Mouse (Mus musculus) kidney, postnatal 0 days (tissue): ENCODE results near the gene Plekhn1. TPM values are rescaled to one million over a fixed set of nuclear protein-coding genes. Genes with fewer than 3 reads are reported as not detected.

ENCODE experiments used
- ATAC-seq: fragments of 200-750 bp; cut with Nextera tagmentation; replicated peaks from 2 replicates; pipeline ENCODE4 v1.8.0; 2017; ENCODE audit warnings: low read depth, moderate number of reproducible peaks, moderate TSS enrichment, moderate library complexity; ENCODE audit not compliant: low FRiP score
- DNase-seq: peaks from one replicate; pipeline ENCODE4 v3.0.0-alpha.2; 2016; ENCODE audit warnings: low spot score
- H3K27ac ChIP-seq: fragments of 300-500 bp; sonication (generic); 2 replicates; pipeline ENCODE4 v1.5.1; 2014; ENCODE audit warnings: mild to moderate bottlenecking
- H3K27me3 ChIP-seq: fragments of 300-500 bp; sonication (generic); 2 replicates; pipeline ENCODE4 v1.6.1; 2014; ENCODE audit warnings: low read length, mixed read lengths; ENCODE audit not compliant: insufficient read depth
- H3K36me3 ChIP-seq: fragments of 300-500 bp; sonication (generic); 2 replicates; pipeline ENCODE4 v1.6.1; 2014; ENCODE audit warnings: low read length, mixed read lengths; ENCODE audit not compliant: insufficient read depth
- H3K4me1 ChIP-seq: fragments of 300-500 bp; sonication (generic); replicated peaks from 2 replicates; pipeline ENCODE4 v1.6.1; 2014; ENCODE audit warnings: antibody characterized with exemption, low read length, mixed read lengths; ENCODE audit not compliant: insufficient read depth
- H3K4me2 ChIP-seq: fragments of 300-500 bp; sonication (generic); 2 replicates; pipeline ENCODE4 v1.6.1; 2014; ENCODE audit warnings: mild to moderate bottlenecking, low read length, moderate library complexity, mixed read lengths
- H3K4me3 ChIP-seq: fragments of 300-500 bp; sonication (generic); replicated peaks from 2 replicates; pipeline ENCODE4 v1.5.1; 2014; ENCODE audit warnings: low read depth, low read length
- H3K9ac ChIP-seq: fragments of 300-500 bp; sonication (generic); 2 replicates; pipeline ENCODE4 v1.6.1; 2014; ENCODE audit warnings: low read depth, low read length
- H3K9me3 ChIP-seq: fragments of 300-500 bp; sonication (generic); replicated peaks from 2 replicates; pipeline ENCODE4 v1.6.1; 2016; ENCODE audit warnings: low read length, inconsistent platforms, mixed read lengths
- CTCF ChIP-seq: IDR thresholded peaks from 2 replicates; pipeline ENCODE4 v1.5.1; 2016; ENCODE audit warnings: antibody characterized with exemption, low read depth, mild to moderate bottlenecking, moderate library complexity
- WGBS: fragments of 180-500 bp; shearing (Covaris S2); extraction: QIAGEN DNeasy Blood & Tissue Kit; methylation state at CpG from one replicate; pipeline ENCODE4 v1.1.7; 2014; 5-methylcytosine and 5-hydroxymethylcytosine counted together
- polyA plus RNA-seq: library from polyadenylated mRNA; unstranded; fragments of >200 nt; fragmentation: Nextera tagmentation; extraction: Ambion mirVana; gene quantifications from 2 replicates; pipeline ENCODE4 v1.2.1, GENCODE M21; 2015

Gene Plekhn1
- polyA plus RNA-seq, 1 experiment from 2014 or later: 12.7 TPM

- no peak for TF ChIP-seq CTCF
- 0 out of 2 replicates have a peak, but pooled peaks cover 10% of the 10 kb centered on the region for H3K36me3 ChIP-seq
- H3K27me3 ChIP-seq: no peaks in the 10 kb centered on the region
- no peaks in the 10 kb centered on the region for H3K9me3 ChIP-seq
- peak overlapping the region; percentile 96 for H3K4me2 ChIP-seq
- peak overlapping the region; percentile 96 for H3K4me3 ChIP-seq
- peaks cover 40% of the 10 kb centered on the region for H3K4me1 ChIP-seq
- ATAC-seq: no peak
- peak overlapping the region; percentile 86 for H3K27ac ChIP-seq
- peak overlapping the region; percentile 90 for H3K9ac ChIP-seq
- 5% methylated on average over 35 of the region's 35 CpGs for WGBS
- peak; percentile 74 for DNase-seq
These were observed 38.5 kb downstream of the Plekhn1 start for GRCm38 (mm10) chr4:156195927-156196870.

- TF ChIP-seq CTCF: no peak
- Histone ChIP-seq H3K4me1 (peaks cover 56% of the 10 kb centered on the region), H3K27ac (peak overlapping the region; percentile 93; the same call in 1 of the 2 replicates), H3K27me3 (no peaks in the 10 kb centered on the region), H3K4me3 (no peak overlapping the region), H3K4me2 (0 out of 2 replicates have a peak overlapping the region, but pooled peaks have one; percentile 6), H3K9ac (no peak overlapping the region), H3K36me3 (peaks cover 16% of the 10 kb centered on the region; the same call in 1 of the 2 replicates), H3K9me3 (no peaks in the 10 kb centered on the region)
- DNase-seq (no peak), ATAC-seq (no peak)
- WGBS: 45% methylated on average over 6 of the region's 6 CpGs
These were observed 40.3 kb downstream of the Plekhn1 start for GRCm38 (mm10) chr4:156194346-156194745.

GRCm38 (mm10) chr4:156193906-156194305, 40.8 kb downstream of the Plekhn1 start:
- TF ChIP-seq CTCF: no peak
- no peak overlapping the region for H3K4me3 ChIP-seq
- peak overlapping the region; percentile 39 for H3K4me2 ChIP-seq
- no peaks in the 10 kb centered on the region for H3K9me3 ChIP-seq
- peaks cover 61% of the 10 kb centered on the region for H3K4me1 ChIP-seq
- DNase-seq (no peak), ATAC-seq (no peak)
- H3K36me3 ChIP-seq: peaks cover 16% of the 10 kb centered on the region; the same call in 1 of the 2 replicates
- WGBS: 65% methylated on average over 5 of the region's 5 CpGs
- peak overlapping the region; percentile 93 for H3K27ac ChIP-seq
- 0 out of 2 replicates have a peak overlapping the region, but pooled peaks have one; percentile 18 for H3K9ac ChIP-seq
- H3K27me3 ChIP-seq: no peaks in the 10 kb centered on the region

- Histone ChIP-seq H3K4me2 (peak overlapping the region; percentile 39), H3K36me3 (peaks cover 16% of the 10 kb centered on the region; the same call in 1 of the 2 replicates), H3K9ac (0 out of 2 replicates have a peak overlapping the region, but pooled peaks have one; percentile 27), H3K4me3 (no peak overlapping the region), H3K27ac (peak overlapping the region; percentile 93), H3K27me3 (no peaks in the 10 kb centered on the region), H3K4me1 (peaks cover 65% of the 10 kb centered on the region), H3K9me3 (no peaks in the 10 kb centered on the region)
- WGBS: 8% methylated on average over 2 of the region's 2 CpGs
- DNase-seq (no peak), ATAC-seq (no peak)
- no peak for TF ChIP-seq CTCF
These were observed 41.5 kb downstream of the Plekhn1 start for GRCm38 (mm10) chr4:156193200-156193590.

GRCm38 (mm10) chr4:156192421-156193199, 42.0 kb downstream of the Plekhn1 start:
- H3K4me1 ChIP-seq: peaks cover 65% of the 10 kb centered on the region
- no peaks in the 10 kb centered on the region for H3K9me3 ChIP-seq
- peaks cover 16% of the 10 kb centered on the region; the same call in 1 of the 2 replicates for H3K36me3 ChIP-seq
- H3K27ac ChIP-seq: peak overlapping the region; percentile 93
- ATAC-seq (peak; percentile 49), DNase-seq (peak; percentile 72)
- peak overlapping the region; percentile 39 for H3K4me2 ChIP-seq
- H3K27me3 ChIP-seq: no peaks in the 10 kb centered on the region
- WGBS: 35% methylated on average over 8 of the region's 8 CpGs
- no peak overlapping the region for H3K4me3 ChIP-seq
- 0 out of 2 replicates have a peak overlapping the region, but pooled peaks have one; percentile 27 for H3K9ac ChIP-seq
- TF ChIP-seq CTCF: no peak
